In genomic region chr9:12492890-12493618, GRCm38 (mm10) we compare ENCODE assay signal across 27 mouse cellular contexts.
DNase-seq lines count a peak whose midpoint lies in the region; ATAC-seq lines count a peak whose summit lies in the region.
"Had no signal": no experiment of that assay in that cellular context is flagged by ENCODE, and none has a peak within 500 bp of the region (broad histone marks: within the 10 kb centered on the region; RNA-seq: fewer than 3 reads in every experiment).

No protein-coding gene starts in this region.

- peak; percentile 4 for DNase-seq in embryo, embryonic 10 days (ENCODE audit: low spot score)
- DNase-seq in embryo, embryonic 9.5 days (ENCODE audit: extremely low spot score), result no peak
- no peak for DNase-seq in kidney, adult 18-20 months
- DNase-seq in Muller cell, postnatal 12 days (ENCODE audit: inconsistent ontology term), result peak; percentile 43
- DNase-seq in thymus, postnatal 4 days, result no peak
- DNase-seq: adrenal gland, adult 2 months; adrenal gland, postnatal 14 days; cerebellum, adult 11 months; cerebellum, adult 2 months; cerebellum, adult 9-11 months; cerebellum, postnatal 25 days; embryo, embryonic 11 days; gastrocnemius, postnatal 10 days; gastrocnemius, postnatal 36 days; heart, adult 2 months; heart, postnatal 14 days; heart, postnatal 4 days had no signal

- peak overlapping the region; percentile 14; the same call in 1 of the 2 replicates for H3K27ac ChIP-seq in kidney, embryonic 15.5 days
- H3K27ac ChIP-seq: embryonic facial prominence, embryonic 13.5 days; forebrain, embryonic 10.5 days; forebrain, embryonic 13.5 days; heart, adult 2 months; heart, embryonic 10.5 days; heart, embryonic 13.5 days; hindbrain, embryonic 14.5 days; hindbrain, postnatal 0 days had no signal

- ATAC-seq in kidney, embryonic 15.5 days (replicated peaks; ENCODE audit: low FRiP score), result peak; percentile 92
- ATAC-seq: forebrain, embryonic 13.5 days; forebrain, embryonic 16.5 days; hindbrain, postnatal 0 days; inflammation-experienced regulatory T-cells, adult 6 months had no signal

- no peaks in the 10 kb centered on the region for H3K9me3 ChIP-seq in kidney, embryonic 15.5 days (replicated peaks)
- H3K9me3 ChIP-seq: embryonic facial prominence, embryonic 13.5 days; forebrain, embryonic 10.5 days; forebrain, embryonic 13.5 days; heart, embryonic 10.5 days; heart, embryonic 13.5 days had no signal

- no peak overlapping the region for H3K9ac ChIP-seq in kidney, embryonic 15.5 days
- H3K9ac ChIP-seq: embryonic facial prominence, embryonic 13.5 days; forebrain, embryonic 13.5 days; heart, embryonic 13.5 days; hindbrain, embryonic 14.5 days had no signal

- WGBS in kidney, embryonic 15.5 days, result 37% methylated on average over 5 of the region's 5 CpGs

- H3K27me3 ChIP-seq in kidney, embryonic 15.5 days, result no peaks in the 10 kb centered on the region
- H3K27me3 ChIP-seq: embryonic facial prominence, embryonic 13.5 days; forebrain, embryonic 13.5 days; heart, embryonic 13.5 days had no signal

- no peak overlapping the region for H3K4me2 ChIP-seq in kidney, embryonic 15.5 days
- H3K4me2 ChIP-seq: embryonic facial prominence, embryonic 13.5 days; forebrain, embryonic 13.5 days; heart, embryonic 13.5 days; hindbrain, embryonic 14.5 days had no signal

- no peaks in the 10 kb centered on the region for H3K4me1 ChIP-seq in kidney, embryonic 15.5 days
- H3K4me1 ChIP-seq: embryonic facial prominence, embryonic 13.5 days; forebrain, embryonic 10.5 days; forebrain, embryonic 13.5 days; heart, embryonic 10.5 days; heart, embryonic 13.5 days had no signal

- no peaks in the 10 kb centered on the region for H3K36me3 ChIP-seq in kidney, embryonic 15.5 days
- H3K36me3 ChIP-seq: embryonic facial prominence, embryonic 13.5 days; forebrain, embryonic 10.5 days; heart, embryonic 10.5 days; heart, embryonic 13.5 days had no signal

- no peak overlapping the region for H3K4me3 ChIP-seq in kidney, embryonic 15.5 days (replicated peaks)
- H3K4me3 ChIP-seq: embryonic facial prominence, embryonic 13.5 days; forebrain, embryonic 10.5 days; forebrain, embryonic 13.5 days; heart, adult 2 months; heart, embryonic 10.5 days; heart, embryonic 13.5 days had no signal

Comparison
In these comparisons a context has a peak if more than half of its experiments do, and no peak if none do; other contexts are left out.
1. DNase-seq: peak in embryo, embryonic 10 days (single experiment) and Muller cell, postnatal 12 days (single experiment); none in embryo, embryonic 9.5 days (single experiment), kidney, adult 18-20 months (single experiment) and thymus, postnatal 4 days (single experiment).